Mouse (Mus musculus): ENCODE results near the gene Trabd2b. TPM values are rescaled to one million over a fixed set of nuclear protein-coding genes. Genes with fewer than 3 reads are reported as not detected.

The Trabd2b gene
- polyA plus RNA-seq, 1 experiment, result 0.08 TPM

DNA sequence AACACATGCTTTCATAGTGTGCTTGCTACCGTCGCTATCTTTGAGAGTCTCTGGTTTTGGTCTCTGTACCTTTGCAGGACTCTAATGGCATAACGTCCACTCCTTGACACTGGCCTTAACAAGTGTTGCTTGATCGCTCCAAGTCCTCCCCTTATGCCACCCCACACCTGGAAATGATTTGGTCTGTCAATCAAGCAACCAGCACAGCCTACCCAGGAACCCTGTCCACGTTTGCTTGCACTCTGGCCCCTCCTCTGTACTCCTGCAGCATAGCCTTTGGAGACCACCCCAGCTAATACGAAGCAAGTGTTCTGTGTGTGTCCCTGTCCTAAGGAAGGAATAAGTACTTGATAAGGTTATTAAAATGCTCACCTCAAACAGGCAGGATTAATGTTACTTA is 161.1 kb downstream of the Trabd2b start:
- no peaks in the 10 kb centered on the region for H3K4me1 ChIP-seq (ENCODE audit: control insufficient read depth, insufficient read depth, low read length)
- no peak overlapping the region for H3K27ac ChIP-seq (ENCODE audit: insufficient read depth, low read depth, low read length)
- no peak for TF ChIP-seq POLR2A (IDR thresholded peaks at IDR 0.05; ENCODE audit: borderline replicate concordance, low read depth, low read length)
- no peak overlapping the region for H3K4me3 ChIP-seq (ENCODE audit: insufficient read depth, low read length)

DNA sequence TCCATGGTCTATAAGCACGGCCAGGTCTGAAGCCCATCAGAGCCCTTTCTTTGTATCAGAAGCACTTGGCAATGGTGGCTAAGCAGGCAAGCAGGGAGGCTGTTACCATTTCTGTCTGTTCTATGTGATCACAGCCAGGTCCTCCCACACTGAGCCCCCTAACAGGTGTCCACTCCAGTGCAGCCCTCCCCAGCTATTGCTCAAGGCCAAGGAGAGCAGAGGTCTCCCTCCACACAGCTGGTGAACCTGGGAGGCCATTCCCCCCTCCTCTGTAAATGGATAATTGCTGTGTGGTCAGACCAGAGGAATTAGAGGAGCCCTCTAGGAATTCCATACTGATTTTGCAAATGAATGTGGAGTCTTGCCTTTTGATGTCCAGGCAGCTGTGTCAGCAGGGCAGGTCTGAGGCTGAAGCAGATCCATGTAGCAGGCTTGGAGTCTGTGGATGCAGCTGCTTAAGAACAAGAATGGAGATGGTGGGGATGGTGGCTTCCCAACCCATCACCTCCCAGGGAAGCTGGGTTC is 161.6 kb downstream of the Trabd2b start:
- Histone ChIP-seq H3K27ac (ENCODE audit: insufficient read depth, low read depth, low read length) (no peak overlapping the region), H3K4me3 (ENCODE audit: insufficient read depth, low read length) (no peak overlapping the region), H3K4me1 (ENCODE audit: control insufficient read depth, insufficient read depth, low read length) (no peaks in the 10 kb centered on the region)
- no peak for TF ChIP-seq CTCF (IDR thresholded peaks at IDR 0.05; ENCODE audit: low read depth, low read length)
- TF ChIP-seq POLR2A (IDR thresholded peaks at IDR 0.05; ENCODE audit: borderline replicate concordance, low read depth, low read length), result no peak

DNA sequence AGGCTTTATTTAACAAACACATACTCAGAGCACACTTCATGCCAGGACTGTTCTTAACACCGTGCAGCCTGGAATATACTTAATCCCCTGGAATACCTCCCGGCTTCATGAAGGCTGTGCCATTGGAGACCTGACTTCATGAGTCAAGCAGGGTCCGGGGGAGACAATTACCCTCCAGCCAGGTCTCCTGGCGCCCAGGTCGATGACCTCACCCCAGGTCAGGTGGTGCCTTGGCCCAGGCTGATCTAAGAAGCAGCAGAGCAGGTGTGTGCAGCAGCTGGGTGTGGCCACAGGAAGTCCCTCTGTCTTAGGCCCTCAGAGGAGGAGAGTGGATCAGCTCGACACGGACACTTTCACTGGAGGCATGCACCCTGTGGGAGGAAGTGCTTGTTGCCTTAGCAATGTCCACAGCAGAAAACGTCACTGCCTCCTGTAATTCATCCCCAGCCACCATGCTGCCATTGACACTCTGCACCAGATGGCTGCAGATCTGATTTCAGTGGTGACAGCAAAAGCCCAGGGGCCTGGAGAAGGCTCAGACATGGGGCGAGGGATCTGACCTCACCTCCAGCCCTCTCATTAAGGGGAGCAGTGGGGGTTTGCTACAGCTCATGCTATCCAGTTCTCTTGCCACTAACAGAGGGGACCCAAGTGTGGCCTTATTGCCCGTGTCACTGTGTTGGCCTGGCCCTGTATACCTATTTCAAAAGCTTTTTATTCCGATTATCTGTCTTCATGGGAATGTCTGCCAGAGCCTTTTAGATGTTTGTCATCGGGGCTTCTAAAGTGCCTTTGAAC is 171.8 kb downstream of the Trabd2b start:
- no peak overlapping the region for H3K27ac ChIP-seq (ENCODE audit: insufficient read depth, low read depth, low read length)
- H3K4me3 ChIP-seq (ENCODE audit: insufficient read depth, low read length), result no peak overlapping the region
- H3K4me1 ChIP-seq (ENCODE audit: control insufficient read depth, insufficient read depth, low read length), result no peaks in the 10 kb centered on the region
- TF ChIP-seq POLR2A (IDR thresholded peaks at IDR 0.05; ENCODE audit: borderline replicate concordance, low read depth, low read length), result no peak
- no peak for TF ChIP-seq CTCF (IDR thresholded peaks at IDR 0.05; ENCODE audit: low read depth, low read length)

DNA sequence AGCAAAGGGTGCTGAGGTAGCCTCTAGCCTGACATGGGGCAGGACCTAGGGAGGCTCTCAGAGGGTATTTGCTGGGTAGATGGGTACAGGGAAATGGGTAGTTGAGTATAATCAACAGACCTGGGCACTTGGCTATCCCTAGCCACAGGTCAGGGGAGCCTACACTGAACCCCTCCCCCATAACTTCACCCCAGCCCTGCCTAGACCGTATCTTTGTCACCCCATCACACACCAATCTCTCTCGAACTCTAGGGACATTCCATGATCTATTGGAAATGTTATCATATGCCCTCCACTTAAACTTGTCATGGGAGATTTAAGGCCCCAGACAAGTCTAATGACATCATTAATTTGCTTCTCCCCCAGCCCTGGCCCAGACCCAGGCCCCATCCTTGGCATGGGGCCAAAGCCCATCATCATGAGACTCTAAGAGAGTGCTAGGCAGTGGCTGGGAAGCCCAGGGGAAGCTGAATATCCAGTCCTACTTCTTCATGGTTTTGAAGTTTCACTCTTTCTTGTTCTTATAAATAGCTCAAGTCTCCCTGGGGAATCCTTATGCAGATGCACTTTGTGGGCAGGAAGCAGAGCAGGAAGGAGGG is 177.1 kb downstream of the Trabd2b start:
- no peak overlapping the region for H3K4me3 ChIP-seq (ENCODE audit: insufficient read depth, low read length)
- no peaks in the 10 kb centered on the region for H3K4me1 ChIP-seq (ENCODE audit: control insufficient read depth, insufficient read depth, low read length)
- TF ChIP-seq CTCF (IDR thresholded peaks at IDR 0.05; ENCODE audit: low read depth, low read length), result no peak
- TF ChIP-seq POLR2A (IDR thresholded peaks at IDR 0.05; ENCODE audit: borderline replicate concordance, low read depth, low read length), result no peak
- H3K27ac ChIP-seq (ENCODE audit: insufficient read depth, low read depth, low read length), result no peak overlapping the region

DNA sequence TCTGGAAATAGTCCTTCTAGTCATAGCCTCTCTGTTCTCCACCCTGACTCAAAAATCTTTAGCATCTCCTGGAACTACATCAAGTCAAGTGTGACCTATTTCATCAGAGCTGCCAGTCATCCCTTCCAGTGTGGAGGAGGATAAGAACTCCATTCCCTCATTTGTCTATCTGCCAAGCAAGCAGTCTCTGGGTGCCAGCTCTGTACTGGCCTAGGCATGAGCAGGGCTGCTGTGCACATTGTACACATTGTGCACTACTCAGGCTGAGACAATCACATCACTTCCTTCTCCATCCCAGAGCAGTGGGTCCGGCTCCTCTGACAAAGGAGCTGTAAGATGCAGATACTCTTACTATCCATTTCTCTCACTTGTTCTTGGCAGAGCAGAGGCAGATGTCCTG is 178.2 kb downstream of the Trabd2b start:
- Histone ChIP-seq H3K27ac (ENCODE audit: insufficient read depth, low read depth, low read length) (no peak overlapping the region), H3K4me3 (ENCODE audit: insufficient read depth, low read length) (no peak overlapping the region), H3K4me1 (ENCODE audit: control insufficient read depth, insufficient read depth, low read length) (no peaks in the 10 kb centered on the region)
- TF ChIP-seq POLR2A (IDR thresholded peaks at IDR 0.05; ENCODE audit: borderline replicate concordance, low read depth, low read length) (no peak), CTCF (IDR thresholded peaks at IDR 0.05; ENCODE audit: low read depth, low read length) (no peak)

DNA sequence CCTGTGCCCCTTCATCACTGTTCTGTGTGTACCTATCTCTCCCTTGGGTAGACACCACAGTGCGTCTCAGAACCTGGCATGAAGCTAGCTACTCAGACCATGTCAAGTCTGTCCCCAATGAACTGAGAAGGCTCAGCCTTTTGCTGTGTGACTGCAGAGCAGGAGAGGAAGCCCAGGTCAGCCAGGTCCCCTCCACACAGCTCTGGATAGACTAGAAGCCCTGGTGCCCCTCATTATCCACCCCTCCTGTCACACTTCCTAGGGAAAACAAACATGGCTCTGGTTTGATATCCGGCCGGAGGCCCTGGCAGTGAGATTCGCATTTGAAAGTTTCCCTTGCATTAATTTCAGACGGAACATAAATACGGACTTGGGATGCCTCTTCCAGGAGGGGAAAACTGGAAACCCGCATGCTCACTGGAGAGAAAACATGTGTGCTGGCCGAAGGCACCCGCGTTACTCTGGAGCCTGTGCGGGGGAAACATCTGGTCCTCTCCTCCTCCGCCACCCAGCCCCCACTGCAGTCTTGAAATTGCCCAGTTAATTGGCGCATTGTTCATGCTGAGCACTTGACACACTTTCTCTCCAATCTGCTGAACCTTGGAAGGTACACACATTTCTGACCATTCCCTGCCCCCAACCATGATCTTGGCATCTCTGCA is 187.2 kb downstream of the Trabd2b start:
- H3K4me3 ChIP-seq (ENCODE audit: insufficient read depth, low read length), result no peak overlapping the region
- TF ChIP-seq POLR2A (IDR thresholded peaks at IDR 0.05; ENCODE audit: borderline replicate concordance, low read depth, low read length) (no peak), CTCF (IDR thresholded peaks at IDR 0.05; ENCODE audit: low read depth, low read length) (no peak)
- no peaks in the 10 kb centered on the region for H3K4me1 ChIP-seq (ENCODE audit: control insufficient read depth, insufficient read depth, low read length)
- no peak overlapping the region for H3K27ac ChIP-seq (ENCODE audit: insufficient read depth, low read depth, low read length)

DNA sequence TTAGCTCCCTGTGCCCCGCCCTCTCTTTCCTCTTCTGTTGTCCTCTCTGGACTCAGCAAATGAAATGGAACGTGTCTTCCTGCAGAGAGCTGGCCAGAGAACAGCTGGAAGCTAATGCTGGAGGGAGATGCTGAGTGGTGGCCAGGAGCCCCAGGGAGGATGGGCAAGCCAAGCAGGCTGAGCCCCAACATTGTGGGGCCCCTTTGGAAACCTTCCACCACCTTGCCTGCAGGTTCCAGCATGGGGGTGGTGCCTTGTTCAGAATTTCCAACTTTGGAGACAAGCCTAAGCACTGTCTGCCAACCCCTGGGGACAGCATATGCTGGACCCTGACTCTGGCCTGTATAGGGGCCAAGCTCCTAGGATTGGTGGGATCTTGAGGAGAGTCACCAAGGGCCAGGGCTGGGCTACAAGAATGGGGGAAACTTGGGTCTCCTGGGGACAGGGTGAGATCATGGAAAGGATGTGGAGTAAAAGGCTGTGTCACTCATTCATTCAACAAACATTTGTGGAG is 188.7 kb downstream of the Trabd2b start:
- no peak overlapping the region for H3K4me3 ChIP-seq (ENCODE audit: insufficient read depth, low read length)
- no peaks in the 10 kb centered on the region for H3K4me1 ChIP-seq (ENCODE audit: control insufficient read depth, insufficient read depth, low read length)
- TF ChIP-seq CTCF (IDR thresholded peaks at IDR 0.05; ENCODE audit: low read depth, low read length) (no peak), POLR2A (IDR thresholded peaks at IDR 0.05; ENCODE audit: borderline replicate concordance, low read depth, low read length) (no peak)
- no peak overlapping the region for H3K27ac ChIP-seq (ENCODE audit: insufficient read depth, low read depth, low read length)

DNA sequence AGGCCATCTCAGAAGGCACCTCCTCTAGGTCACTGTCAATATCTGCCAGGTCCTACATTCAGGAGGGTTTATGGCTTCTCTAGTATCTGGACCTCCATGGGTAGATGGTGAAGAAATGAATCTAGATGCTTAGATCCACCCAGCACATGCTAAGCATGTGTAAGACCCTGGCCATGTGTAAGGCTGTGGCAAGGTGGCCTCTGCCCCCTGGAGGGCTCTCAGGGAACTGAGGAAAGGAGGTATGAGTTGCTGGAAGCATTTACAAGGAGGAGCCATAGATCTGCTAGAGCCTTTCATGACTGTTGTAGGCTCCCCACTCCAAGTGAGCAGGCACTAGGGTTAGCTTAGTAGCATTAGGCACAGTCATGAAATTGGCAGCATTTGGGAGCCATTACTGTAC is 192.6 kb downstream of the Trabd2b start:
- Histone ChIP-seq H3K4me1 (ENCODE audit: control insufficient read depth, insufficient read depth, low read length) (no peaks in the 10 kb centered on the region), H3K27ac (ENCODE audit: insufficient read depth, low read depth, low read length) (no peak overlapping the region), H3K4me3 (ENCODE audit: insufficient read depth, low read length) (no peak overlapping the region)
- TF ChIP-seq POLR2A (IDR thresholded peaks at IDR 0.05; ENCODE audit: borderline replicate concordance, low read depth, low read length) (no peak), CTCF (IDR thresholded peaks at IDR 0.05; ENCODE audit: low read depth, low read length) (no peak)

DNA sequence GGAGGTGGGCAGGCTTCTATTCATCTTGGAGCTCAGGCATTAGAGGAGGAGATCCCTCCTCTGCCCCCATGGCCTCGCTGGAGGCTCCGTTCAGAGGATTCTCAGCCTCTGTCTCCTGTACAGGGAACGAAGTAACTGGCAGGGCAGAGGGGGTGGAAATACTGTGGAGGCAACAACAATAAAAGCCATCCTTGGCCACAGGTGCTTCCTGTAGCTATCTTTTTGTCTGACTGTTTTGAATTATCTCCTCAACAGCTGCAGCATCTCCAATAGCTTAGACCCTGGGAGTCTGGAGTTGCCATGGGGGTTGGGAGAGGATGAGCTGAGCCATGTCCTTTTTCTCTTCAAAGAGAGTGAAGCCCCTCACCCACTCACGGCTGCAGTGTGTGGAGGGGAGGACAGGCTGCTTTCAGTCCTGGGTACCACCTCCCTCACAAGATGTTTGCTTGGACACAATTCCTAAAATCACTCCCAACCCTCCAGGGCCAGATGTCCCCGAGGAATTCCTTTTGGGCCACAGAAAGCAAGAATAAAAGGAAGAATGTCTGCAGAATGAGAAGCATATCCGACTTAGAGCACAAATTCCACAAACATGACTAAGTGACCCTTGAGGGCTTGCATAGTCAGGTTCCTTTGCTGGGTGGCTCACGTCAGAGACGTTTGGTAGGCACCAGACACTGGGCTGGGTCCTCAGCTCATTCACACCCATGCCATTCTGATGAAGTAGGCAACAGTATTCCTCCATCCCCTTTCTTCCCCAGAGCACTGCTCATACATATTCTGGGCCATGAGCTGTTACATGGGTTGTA is 194.9 kb downstream of the Trabd2b start:
- TF ChIP-seq POLR2A (IDR thresholded peaks at IDR 0.05; ENCODE audit: borderline replicate concordance, low read depth, low read length), result no peak
- TF ChIP-seq CTCF (IDR thresholded peaks at IDR 0.05; ENCODE audit: low read depth, low read length), result no peak
- no peak overlapping the region for H3K4me3 ChIP-seq (ENCODE audit: insufficient read depth, low read length)
- H3K27ac ChIP-seq (ENCODE audit: insufficient read depth, low read depth, low read length), result no peak overlapping the region
- H3K4me1 ChIP-seq (ENCODE audit: control insufficient read depth, insufficient read depth, low read length), result no peaks in the 10 kb centered on the region
